Mouse (Mus musculus) kidney, postnatal 0 days (tissue): Measurements from ENCODE around the gene Tnfrsf1a. TPM values are rescaled to one million over a fixed set of nuclear protein-coding genes. Genes with fewer than 3 reads are reported as not detected.

ENCODE experiments used
- ATAC-seq: fragments of 200-750 bp; cut with Nextera tagmentation; replicated peaks from 2 replicates; pipeline ENCODE4 v1.8.0; 2017; ENCODE audit warnings: low read depth, moderate number of reproducible peaks, moderate TSS enrichment, moderate library complexity; ENCODE audit not compliant: low FRiP score
- DNase-seq: peaks from one replicate; pipeline ENCODE4 v3.0.0-alpha.2; 2016; ENCODE audit warnings: low spot score
- H3K27ac ChIP-seq: fragments of 300-500 bp; sonication (generic); 2 replicates; pipeline ENCODE4 v1.5.1; 2014; ENCODE audit warnings: mild to moderate bottlenecking
- H3K27me3 ChIP-seq: fragments of 300-500 bp; sonication (generic); 2 replicates; pipeline ENCODE4 v1.6.1; 2014; ENCODE audit warnings: low read length, mixed read lengths; ENCODE audit not compliant: insufficient read depth
- H3K36me3 ChIP-seq: fragments of 300-500 bp; sonication (generic); 2 replicates; pipeline ENCODE4 v1.6.1; 2014; ENCODE audit warnings: low read length, mixed read lengths; ENCODE audit not compliant: insufficient read depth
- H3K4me1 ChIP-seq: fragments of 300-500 bp; sonication (generic); replicated peaks from 2 replicates; pipeline ENCODE4 v1.6.1; 2014; ENCODE audit warnings: antibody characterized with exemption, low read length, mixed read lengths; ENCODE audit not compliant: insufficient read depth
- H3K4me2 ChIP-seq: fragments of 300-500 bp; sonication (generic); 2 replicates; pipeline ENCODE4 v1.6.1; 2014; ENCODE audit warnings: mild to moderate bottlenecking, low read length, moderate library complexity, mixed read lengths
- H3K4me3 ChIP-seq: fragments of 300-500 bp; sonication (generic); replicated peaks from 2 replicates; pipeline ENCODE4 v1.5.1; 2014; ENCODE audit warnings: low read depth, low read length
- H3K9ac ChIP-seq: fragments of 300-500 bp; sonication (generic); 2 replicates; pipeline ENCODE4 v1.6.1; 2014; ENCODE audit warnings: low read depth, low read length
- H3K9me3 ChIP-seq: fragments of 300-500 bp; sonication (generic); replicated peaks from 2 replicates; pipeline ENCODE4 v1.6.1; 2016; ENCODE audit warnings: low read length, inconsistent platforms, mixed read lengths
- CTCF ChIP-seq: IDR thresholded peaks from 2 replicates; pipeline ENCODE4 v1.5.1; 2016; ENCODE audit warnings: antibody characterized with exemption, low read depth, mild to moderate bottlenecking, moderate library complexity
- WGBS: fragments of 180-500 bp; shearing (Covaris S2); extraction: QIAGEN DNeasy Blood & Tissue Kit; methylation state at CpG from one replicate; pipeline ENCODE4 v1.1.7; 2014; 5-methylcytosine and 5-hydroxymethylcytosine counted together
- polyA plus RNA-seq: library from polyadenylated mRNA; unstranded; fragments of >200 nt; fragmentation: Nextera tagmentation; extraction: Ambion mirVana; gene quantifications from 2 replicates; pipeline ENCODE4 v1.2.1, GENCODE M21; 2015

Tnfrsf1a gene
- polyA plus RNA-seq, 1 experiment from 2014 or later: 77.9 TPM

- no peaks in the 10 kb centered on the region for H3K36me3 ChIP-seq
- H3K27ac ChIP-seq: no peak overlapping the region
- 0 out of 2 replicates have a peak overlapping the region, but pooled peaks have one; percentile 2 for H3K4me3 ChIP-seq
- peak overlapping the region; percentile 67 for H3K4me2 ChIP-seq
- no peaks in the 10 kb centered on the region for H3K9me3 ChIP-seq
- WGBS: 43% methylated on average over 8 of the region's 8 CpGs
- DNase-seq (peak; percentile 46), ATAC-seq (no peak)
- H3K9ac ChIP-seq: 0 out of 2 replicates have a peak overlapping the region, but pooled peaks have one; percentile 66
- no peaks in the 10 kb centered on the region for H3K27me3 ChIP-seq
- H3K4me1 ChIP-seq: peaks cover 48% of the 10 kb centered on the region
- no peak for TF ChIP-seq CTCF
Measured at GRCm38 (mm10) chr6:125351368-125352045, 2.3 kb downstream of the Tnfrsf1a start.

- no peaks in the 10 kb centered on the region for H3K36me3 ChIP-seq
- peak overlapping the region; percentile 67 for H3K4me2 ChIP-seq
- H3K9me3 ChIP-seq: no peaks in the 10 kb centered on the region
- ATAC-seq: no peak
- H3K27ac ChIP-seq: no peak overlapping the region
- no peak for DNase-seq
- no peak overlapping the region for H3K9ac ChIP-seq
- 0 out of 2 replicates have a peak overlapping the region, but pooled peaks have one; percentile 2 for H3K4me3 ChIP-seq
- TF ChIP-seq CTCF: no peak
- WGBS: 48% methylated on average over 5 of the region's 5 CpGs
- H3K4me1 ChIP-seq: peaks cover 48% of the 10 kb centered on the region
- no peaks in the 10 kb centered on the region for H3K27me3 ChIP-seq
Measured at GRCm38 (mm10) chr6:125352046-125352384, 2.9 kb downstream of the Tnfrsf1a start.

GRCm38 (mm10) chr6:125352811-125353210, 3.6 kb downstream of the Tnfrsf1a start:
- Histone ChIP-seq H3K9me3 (no peaks in the 10 kb centered on the region), H3K27me3 (no peaks in the 10 kb centered on the region), H3K9ac (no peak overlapping the region), H3K27ac (no peak overlapping the region), H3K36me3 (peaks cover 5% of the 10 kb centered on the region), H3K4me1 (peaks cover 48% of the 10 kb centered on the region), H3K4me2 (peak overlapping the region; percentile 4; the same call in 1 of the 2 replicates), H3K4me3 (no peak overlapping the region)
- no peak for DNase-seq
- WGBS: 48% methylated on average over 4 of the region's 4 CpGs
- no peak for ATAC-seq
- no peak for TF ChIP-seq CTCF

GRCm38 (mm10) chr6:125353221-125353620, 4.1 kb downstream of the Tnfrsf1a start:
- H3K4me1 ChIP-seq: peaks cover 48% of the 10 kb centered on the region
- ATAC-seq (no peak), DNase-seq (no peak)
- no peak overlapping the region for H3K27ac ChIP-seq
- no peaks in the 10 kb centered on the region for H3K27me3 ChIP-seq
- H3K9ac ChIP-seq: no peak overlapping the region
- TF ChIP-seq CTCF: no peak
- H3K9me3 ChIP-seq: no peaks in the 10 kb centered on the region
- WGBS: 65% methylated on average over 11 of the region's 11 CpGs
- H3K36me3 ChIP-seq: peaks cover 9% of the 10 kb centered on the region
- H3K4me2 ChIP-seq: peak overlapping the region; percentile 4; the same call in 1 of the 2 replicates
- H3K4me3 ChIP-seq: no peak overlapping the region

- peaks cover 13% of the 10 kb centered on the region for H3K36me3 ChIP-seq
- WGBS: 50% methylated on average over 4 of the region's 4 CpGs
- peak overlapping the region; percentile 73 for H3K27ac ChIP-seq
- H3K4me3 ChIP-seq: no peak overlapping the region
- no peak for DNase-seq
- H3K4me1 ChIP-seq: peaks cover 47% of the 10 kb centered on the region
- no peak for ATAC-seq
- no peaks in the 10 kb centered on the region for H3K27me3 ChIP-seq
- no peak for TF ChIP-seq CTCF
- 0 out of 2 replicates have a peak overlapping the region, but pooled peaks have one; percentile 23 for H3K9ac ChIP-seq
- no peaks in the 10 kb centered on the region for H3K9me3 ChIP-seq
- peak overlapping the region; percentile 49 for H3K4me2 ChIP-seq
Measured at GRCm38 (mm10) chr6:125353655-125354054, 4.5 kb downstream of the Tnfrsf1a start.

- peak; percentile 60 for ATAC-seq
- H3K27me3 ChIP-seq: no peaks in the 10 kb centered on the region
- WGBS: 7% methylated on average over 14 of the region's 14 CpGs
- no peak overlapping the region for H3K4me3 ChIP-seq
- H3K4me2 ChIP-seq: peak overlapping the region; percentile 49
- peaks cover 43% of the 10 kb centered on the region for H3K4me1 ChIP-seq
- peak; percentile 90 for DNase-seq
- H3K9ac ChIP-seq: 0 out of 2 replicates have a peak overlapping the region, but pooled peaks have one; percentile 23
- H3K36me3 ChIP-seq: peaks cover 21% of the 10 kb centered on the region
- no peaks in the 10 kb centered on the region for H3K9me3 ChIP-seq
- H3K27ac ChIP-seq: peak overlapping the region; percentile 73
- TF ChIP-seq CTCF: no peak
Measured at GRCm38 (mm10) chr6:125354352-125355151, 5.4 kb downstream of the Tnfrsf1a start.
